Mouse (Mus musculus): Measurements from ENCODE around the gene Dpf2. TPM values are rescaled to one million over a fixed set of nuclear protein-coding genes. Genes with fewer than 3 reads are reported as not detected.

Gene Dpf2
- polyA plus RNA-seq, 1 experiment, result 75.2 TPM

DNA sequence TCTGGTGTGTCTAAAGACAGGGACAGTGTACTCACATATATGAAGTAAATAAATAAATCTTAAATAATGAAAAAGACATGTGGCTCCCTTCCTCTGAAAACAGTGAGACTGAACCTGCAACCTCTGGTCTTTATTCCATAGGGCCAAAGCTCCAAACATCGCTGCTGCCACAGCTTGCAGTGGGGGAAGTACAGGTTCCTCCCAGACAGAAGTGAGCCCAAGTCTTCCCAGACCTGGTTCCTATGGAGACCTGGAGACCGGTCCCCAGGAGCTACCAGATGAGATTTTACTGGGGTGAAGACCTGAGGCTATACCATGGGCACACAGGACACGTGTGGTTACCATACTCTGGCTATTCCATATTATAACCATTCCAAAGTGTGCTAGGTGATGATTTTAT is 62.0 kb downstream of the Dpf2 start:
- H3K4me1 ChIP-seq (ENCODE audit: control insufficient read depth, insufficient read depth, low read length), result peaks cover 32% of the 10 kb centered on the region
- H3K27ac ChIP-seq (ENCODE audit: insufficient read depth, low read depth, low read length), result peak overlapping the region; percentile 100
- no peak overlapping the region for H3K4me3 ChIP-seq (ENCODE audit: insufficient read depth, low read length)
- TF ChIP-seq POLR2A (IDR thresholded peaks at IDR 0.05; ENCODE audit: borderline replicate concordance, low read depth, low read length) (no peak), CTCF (IDR thresholded peaks at IDR 0.05; ENCODE audit: low read depth, low read length) (no peak)

GRCm38 (mm10) chr19:5849843-5850527 is 62.8 kb downstream of the Dpf2 start:
- H3K4me3 ChIP-seq (ENCODE audit: insufficient read depth, low read length), result peak overlapping the region; percentile 81
- H3K4me1 ChIP-seq (ENCODE audit: control insufficient read depth, insufficient read depth, low read length), result peaks cover 32% of the 10 kb centered on the region
- peak; percentile 83 for TF ChIP-seq CTCF (IDR thresholded peaks at IDR 0.05; ENCODE audit: low read depth, low read length)
- TF ChIP-seq POLR2A (IDR thresholded peaks at IDR 0.05; ENCODE audit: borderline replicate concordance, low read depth, low read length), result 0 out of 2 replicates have a peak, but pooled peaks have one; percentile 31
- peak overlapping the region; percentile 100 for H3K27ac ChIP-seq (ENCODE audit: insufficient read depth, low read depth, low read length)

DNA sequence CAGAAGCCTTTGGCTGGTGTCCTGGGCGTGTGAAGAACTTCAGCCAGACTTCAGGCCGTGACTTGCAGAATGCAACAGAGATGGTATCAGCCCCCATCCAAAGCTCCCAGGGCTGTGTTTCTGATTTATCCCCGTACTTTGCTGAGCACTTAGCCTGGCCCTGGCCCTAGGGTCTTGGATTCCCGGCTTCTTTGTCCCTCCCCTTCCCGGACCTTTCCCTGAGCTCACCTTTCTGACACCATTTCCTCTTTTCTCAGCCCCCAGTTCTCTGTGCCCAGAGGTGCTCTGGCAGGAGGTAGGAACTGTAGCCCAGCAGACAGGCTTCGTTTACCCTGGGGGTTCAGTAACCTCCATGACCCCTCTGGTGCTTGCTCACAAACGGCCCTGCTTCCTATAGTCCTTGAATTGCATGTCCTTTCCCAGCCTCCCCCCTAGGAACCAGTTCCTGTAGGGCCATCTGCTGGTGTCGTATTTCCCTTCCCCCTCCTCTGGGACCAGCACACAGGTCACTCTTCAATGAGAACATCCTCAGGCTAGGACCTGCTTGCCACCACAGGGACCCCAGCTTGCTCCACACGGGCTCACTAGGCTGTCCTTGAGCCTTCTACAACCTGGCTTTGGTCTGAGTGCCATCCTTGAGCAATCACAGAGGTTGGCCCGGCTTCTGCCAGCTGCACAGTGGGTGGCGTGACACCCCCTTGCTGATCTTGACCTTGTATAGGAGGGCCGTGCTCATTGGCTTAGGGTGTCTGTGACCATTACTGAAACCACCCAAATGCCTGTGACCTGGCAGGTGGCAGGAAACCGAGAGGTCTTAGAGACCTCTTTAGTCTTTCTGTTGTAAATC is 63.8 kb downstream of the Dpf2 start:
- Histone ChIP-seq H3K4me3 (ENCODE audit: insufficient read depth, low read length) (peak overlapping the region; percentile 81), H3K27ac (ENCODE audit: insufficient read depth, low read depth, low read length) (peak overlapping the region; percentile 100), H3K4me1 (ENCODE audit: control insufficient read depth, insufficient read depth, low read length) (peaks cover 32% of the 10 kb centered on the region)
- TF ChIP-seq CTCF (IDR thresholded peaks at IDR 0.05; ENCODE audit: low read depth, low read length), result no peak
- peak; percentile 6; the same call in 1 of the 2 replicates for TF ChIP-seq POLR2A (IDR thresholded peaks at IDR 0.05; ENCODE audit: borderline replicate concordance, low read depth, low read length)

DNA sequence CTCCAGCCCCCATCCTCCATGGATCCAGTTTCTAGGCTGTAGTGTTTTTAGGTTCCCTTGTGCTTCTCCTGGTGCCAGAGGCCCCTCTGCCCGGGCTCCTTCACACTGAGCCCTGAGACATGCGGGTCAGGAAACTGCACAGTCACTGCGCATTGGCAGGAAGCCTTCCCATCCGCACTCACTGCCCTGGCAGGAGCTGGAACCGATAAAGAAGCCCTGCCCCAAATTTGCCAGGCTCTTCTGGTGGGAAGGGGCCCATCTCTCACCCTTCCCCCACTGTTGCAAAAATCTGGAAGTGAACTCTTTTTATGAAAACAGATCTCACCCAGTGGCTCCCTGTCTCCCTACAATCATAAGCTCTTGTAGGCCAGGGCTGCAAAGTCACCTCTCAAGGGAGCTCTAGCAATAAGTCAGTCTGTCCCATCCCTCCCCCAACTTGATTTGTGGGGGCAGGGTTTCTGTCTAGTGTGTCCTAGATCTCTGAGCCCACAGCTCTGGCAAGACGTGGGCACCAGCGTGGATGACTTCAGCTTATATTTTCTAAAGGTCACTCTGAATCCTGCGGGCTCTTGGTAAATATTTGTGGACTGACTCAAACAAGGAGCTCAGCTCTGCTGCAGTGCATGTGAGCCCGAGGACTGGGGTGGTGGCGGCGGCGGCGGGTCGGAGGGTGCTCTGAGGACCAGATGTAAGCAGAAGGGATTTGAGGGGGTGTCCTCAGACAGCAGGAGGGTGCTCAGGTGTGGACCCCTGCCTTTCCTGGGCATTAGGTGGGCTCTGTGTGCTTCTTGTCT is 64.6 kb downstream of the Dpf2 start:
- TF ChIP-seq CTCF (IDR thresholded peaks at IDR 0.05; ENCODE audit: low read depth, low read length) (no peak), POLR2A (IDR thresholded peaks at IDR 0.05; ENCODE audit: borderline replicate concordance, low read depth, low read length) (no peak; the same call in 1 of the 2 replicates)
- peak overlapping the region; percentile 100 for H3K27ac ChIP-seq (ENCODE audit: insufficient read depth, low read depth, low read length)
- H3K4me1 ChIP-seq (ENCODE audit: control insufficient read depth, insufficient read depth, low read length), result peaks cover 32% of the 10 kb centered on the region
- H3K4me3 ChIP-seq (ENCODE audit: insufficient read depth, low read length), result peak overlapping the region; percentile 81

- no peak for TF ChIP-seq CTCF (IDR thresholded peaks at IDR 0.05; ENCODE audit: low read depth, low read length)
- peak; percentile 37; the same call in 1 of the 2 replicates for TF ChIP-seq POLR2A (IDR thresholded peaks at IDR 0.05; ENCODE audit: borderline replicate concordance, low read depth, low read length)
- Histone ChIP-seq H3K4me3 (ENCODE audit: insufficient read depth, low read length) (peak overlapping the region; percentile 81), H3K27ac (ENCODE audit: insufficient read depth, low read depth, low read length) (peak overlapping the region; percentile 100), H3K4me1 (ENCODE audit: control insufficient read depth, insufficient read depth, low read length) (peaks cover 30% of the 10 kb centered on the region)
These were observed 65.5 kb downstream of the Dpf2 start for GRCm38 (mm10) chr19:5847306-5847796.

DNA sequence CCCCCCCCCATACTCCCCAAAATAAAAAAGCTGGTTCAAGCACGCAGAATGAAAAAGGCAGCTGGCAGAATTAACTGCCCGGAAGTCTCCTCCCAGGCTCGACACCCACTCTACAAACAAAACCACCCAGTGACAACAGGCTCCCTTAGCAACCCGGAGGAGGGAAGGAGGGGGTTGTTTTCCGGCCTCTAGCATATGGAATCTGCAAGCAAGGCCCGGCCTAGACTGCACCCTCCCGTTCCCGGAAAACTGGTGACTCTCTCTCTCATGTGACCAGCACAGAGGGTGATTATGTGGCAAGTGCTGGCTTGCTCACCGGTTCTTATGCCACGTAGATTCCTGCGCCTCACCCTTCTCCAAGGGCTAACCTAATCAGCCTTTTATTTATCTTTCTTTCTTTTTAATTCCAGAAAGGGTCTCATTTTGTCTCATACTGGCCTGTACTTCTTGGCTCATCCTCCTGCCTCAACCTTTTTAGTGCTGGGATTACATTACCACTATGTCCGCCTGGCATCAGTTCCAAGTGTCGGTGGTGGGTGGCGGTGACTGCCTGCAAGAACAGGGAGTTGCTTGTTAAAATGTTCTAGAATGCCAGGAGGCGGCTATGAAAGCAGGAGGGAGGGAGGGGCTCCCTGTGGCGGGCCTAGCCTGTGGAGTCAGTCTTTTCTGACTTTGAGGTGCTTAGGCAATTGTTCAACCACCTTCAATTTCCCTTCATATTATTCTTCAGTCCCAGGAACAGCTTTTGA is 66.1 kb downstream of the Dpf2 start:
- no peak for TF ChIP-seq CTCF (IDR thresholded peaks at IDR 0.05; ENCODE audit: low read depth, low read length)
- TF ChIP-seq POLR2A (IDR thresholded peaks at IDR 0.05; ENCODE audit: borderline replicate concordance, low read depth, low read length), result no peak
- Histone ChIP-seq H3K27ac (ENCODE audit: insufficient read depth, low read depth, low read length) (peak overlapping the region; percentile 100), H3K4me3 (ENCODE audit: insufficient read depth, low read length) (peak overlapping the region; percentile 81)

More for the DNA sequence above, 66.1 kb downstream of the Dpf2 start:
- H3K4me1 ChIP-seq (ENCODE audit: control insufficient read depth, insufficient read depth, low read length), result peaks cover 24% of the 10 kb centered on the region

Other genes with a start within 250 kb of the Dpf2 start
- gene Sipa1, start 249.3 kb downstream of the Dpf2 start, polyA plus RNA-seq (2012; ENCODE audit: insufficient read depth, insufficient read length, missing spikeins), result 93.4 and 117 TPM in 2 replicates
- 79.9 and 99.1 TPM in 2 replicates for gene Map3k11, start 224.3 kb downstream of the Dpf2 start, polyA plus RNA-seq (2012; ENCODE audit: insufficient read depth, insufficient read length, missing spikeins)
- gene Pcnx3, start 224.1 kb downstream of the Dpf2 start, polyA plus RNA-seq (2012; ENCODE audit: insufficient read depth, insufficient read length, missing spikeins), result 43.3 and 54.9 TPM in 2 replicates
- not detected in 2 replicates for gene Kcnk7, start 208.6 kb downstream of the Dpf2 start, polyA plus RNA-seq (2012; ENCODE audit: insufficient read depth, insufficient read length, missing spikeins)
- 123 and 125 TPM in 2 replicates for gene Ehbp1l1, start 186.7 kb downstream of the Dpf2 start, polyA plus RNA-seq (2012; ENCODE audit: insufficient read depth, insufficient read length, missing spikeins)
- gene Fam89b, start 183.4 kb downstream of the Dpf2 start, polyA plus RNA-seq (2012; ENCODE audit: insufficient read depth, insufficient read length, missing spikeins), result 167 and 176 TPM in 2 replicates
- 11.4 and 15.7 TPM in 2 replicates for gene Ltbp3, start 172.1 kb downstream of the Dpf2 start, polyA plus RNA-seq (2012; ENCODE audit: insufficient read depth, insufficient read length, missing spikeins)
- gene Scyl1, start 141.6 kb downstream of the Dpf2 start, polyA plus RNA-seq (2012; ENCODE audit: insufficient read depth, insufficient read length, missing spikeins), result 46.7 and 48.3 TPM in 2 replicates
- 24.6 and 25.2 TPM in 2 replicates for gene Frmd8, start 37.7 kb downstream of the Dpf2 start, polyA plus RNA-seq (2012; ENCODE audit: insufficient read depth, insufficient read length, missing spikeins)
- 74.2 and 78.0 TPM in 2 replicates for gene Slc25a45, start 35.2 kb downstream of the Dpf2 start, polyA plus RNA-seq (2012; ENCODE audit: insufficient read depth, insufficient read length, missing spikeins)
- 0.61 and 0.70 TPM in 2 replicates for gene Tigd3, start 18.9 kb downstream of the Dpf2 start, polyA plus RNA-seq (2012; ENCODE audit: insufficient read depth, insufficient read length, missing spikeins)
- 2.5 and 2.6 TPM in 2 replicates for gene Cdc42ep2, start 11.8 kb upstream of the Dpf2 start, polyA plus RNA-seq (2012; ENCODE audit: insufficient read depth, insufficient read length, missing spikeins)
- gene Pola2, start 51.2 kb upstream of the Dpf2 start, polyA plus RNA-seq (2012; ENCODE audit: insufficient read depth, insufficient read length, missing spikeins), result 24.7 and 24.8 TPM in 2 replicates
- not detected in 2 replicates for gene Slc22a20, start 73.1 kb upstream of the Dpf2 start, polyA plus RNA-seq (2012; ENCODE audit: insufficient read depth, insufficient read length, missing spikeins)
- gene Capn1, start 102.9 kb upstream of the Dpf2 start, polyA plus RNA-seq (2012; ENCODE audit: insufficient read depth, insufficient read length, missing spikeins), result 32.7 and 38.3 TPM in 2 replicates
- 31.1 and 33.7 TPM in 2 replicates for gene Syvn1, start 133.6 kb upstream of the Dpf2 start, polyA plus RNA-seq (2012; ENCODE audit: insufficient read depth, insufficient read length, missing spikeins)
- gene Mrpl49, start 144.8 kb upstream of the Dpf2 start, polyA plus RNA-seq (2012; ENCODE audit: insufficient read depth, insufficient read length, missing spikeins), result 24.5 and 25.9 TPM in 2 replicates
- 1,783 and 2,337 TPM in 2 replicates for gene Fau, start 144.8 kb upstream of the Dpf2 start, polyA plus RNA-seq (2012; ENCODE audit: insufficient read depth, insufficient read length, missing spikeins)
- 12.8 and 16.4 TPM in 2 replicates for gene Znhit2, start 148.2 kb upstream of the Dpf2 start, polyA plus RNA-seq (2012; ENCODE audit: insufficient read depth, insufficient read length, missing spikeins)
- gene Tm7sf2, start 155.4 kb upstream of the Dpf2 start, polyA plus RNA-seq (2012; ENCODE audit: insufficient read depth, insufficient read length, missing spikeins), result 8.1 and 13.7 TPM in 2 replicates
- 83.7 and 99.9 TPM in 2 replicates for gene Vps51, start 164.2 kb upstream of the Dpf2 start, polyA plus RNA-seq (2012; ENCODE audit: insufficient read depth, insufficient read length, missing spikeins)
- not detected in 2 replicates for gene Tmem262, start 167.0 kb upstream of the Dpf2 start, polyA plus RNA-seq (2012; ENCODE audit: insufficient read depth, insufficient read length, missing spikeins)
- gene Gm28374, start 169.2 kb upstream of the Dpf2 start, polyA plus RNA-seq (2012; ENCODE audit: insufficient read depth, insufficient read length, missing spikeins), result 2.0 TPM in 1 of 2 replicates, not detected in the other
- gene Zfpl1, start 171.9 kb upstream of the Dpf2 start, polyA plus RNA-seq (2012; ENCODE audit: insufficient read depth, insufficient read length, missing spikeins), result 38.9 and 40.5 TPM in 2 replicates
- 13.1 and 13.6 TPM in 2 replicates for gene Cdca5, start 172.0 kb upstream of the Dpf2 start, polyA plus RNA-seq (2012; ENCODE audit: insufficient read depth, insufficient read length, missing spikeins)
- 1.2 TPM in 1 of 2 replicates, not detected in the other for gene AC131692.1, start 181.4 kb upstream of the Dpf2 start, polyA plus RNA-seq (2012; ENCODE audit: insufficient read depth, insufficient read length, missing spikeins)
- 0.53 and 0.80 TPM in 2 replicates for gene Naaladl1, start 192.8 kb upstream of the Dpf2 start, polyA plus RNA-seq (2012; ENCODE audit: insufficient read depth, insufficient read length, missing spikeins)
- 5.6 and 6.0 TPM in 2 replicates for gene Sac3d1, start 205.6 kb upstream of the Dpf2 start, polyA plus RNA-seq (2012; ENCODE audit: insufficient read depth, insufficient read length, missing spikeins)
- 26.0 and 32.8 TPM in 2 replicates for gene Snx15, start 215.3 kb upstream of the Dpf2 start, polyA plus RNA-seq (2012; ENCODE audit: insufficient read depth, insufficient read length, missing spikeins)
- 6.2 and 7.9 TPM in 2 replicates for gene Batf2, start 228.0 kb upstream of the Dpf2 start, polyA plus RNA-seq (2012; ENCODE audit: insufficient read depth, insufficient read length, missing spikeins)
- gene Arl2, start 228.5 kb upstream of the Dpf2 start, polyA plus RNA-seq (2012; ENCODE audit: insufficient read depth, insufficient read length, missing spikeins), result 31.0 and 33.7 TPM in 2 replicates